17 mouse cellular contexts compared by ENCODE assay signal in the genomic region with DNA sequence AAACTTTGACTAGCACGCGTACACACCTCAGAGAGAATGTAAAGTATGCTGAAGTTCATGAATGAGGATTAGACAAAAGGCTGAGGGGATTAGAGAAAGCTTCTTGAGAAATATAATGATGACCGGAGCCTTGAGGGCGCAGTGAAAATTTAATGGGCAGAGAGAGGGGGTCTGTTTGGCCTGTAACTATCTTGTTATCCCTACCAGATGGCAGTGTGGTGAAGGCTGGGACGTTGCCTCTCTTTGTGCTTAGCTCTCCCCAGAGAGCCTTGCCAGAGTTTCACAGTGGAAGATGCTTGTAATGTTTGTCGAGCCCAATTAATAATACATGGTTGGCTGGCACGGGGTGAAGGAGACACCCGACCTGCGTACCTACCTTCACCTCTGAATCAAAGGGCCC.
A peak's percentile ranks its signal among the peaks of the same experiment; 100 is the strongest.
DNase-seq lines count a peak whose midpoint lies in the region; ATAC-seq and TF ChIP-seq lines count a peak whose summit lies in the region.
"Had no signal": no experiment of that assay in that cellular context is flagged by ENCODE, and none has a peak within 500 bp of the region (broad histone marks: within the 10 kb centered on the region; RNA-seq: fewer than 3 reads in every experiment).

No protein-coding gene starts in this region.

- TF ChIP-seq CTCF in hindbrain, postnatal 0 days (IDR thresholded peaks at IDR 0.05; ENCODE audit: low read depth), result no peak

- H3K27me3 ChIP-seq in hindbrain, postnatal 0 days (ENCODE audit: insufficient read depth, low read length), result no peaks in the 10 kb centered on the region
- H3K27me3 ChIP-seq in hindbrain, embryonic 12.5 days, result 0 out of 2 replicates have a peak, but pooled peaks cover 2% of the 10 kb centered on the region
- no peaks in the 10 kb centered on the region for H3K27me3 ChIP-seq in forebrain, embryonic 11.5 days (ENCODE audit: control insufficient read depth, insufficient read depth, low read length)
- peaks cover 2% of the 10 kb centered on the region; the same call in 1 of the 2 replicates for H3K27me3 ChIP-seq in limb, embryonic 12.5 days
- H3K27me3 ChIP-seq: limb, embryonic 15.5 days had no signal

- no peak overlapping the region for H3K4me3 ChIP-seq in hindbrain, postnatal 0 days (ENCODE audit: low read length)
- H3K4me3 ChIP-seq in hindbrain, embryonic 12.5 days, result no peak overlapping the region
- H3K4me3 ChIP-seq in forebrain, embryonic 11.5 days (ENCODE audit: low read depth, low read length), result no peak overlapping the region
- H3K4me3 ChIP-seq in limb, embryonic 12.5 days (replicated peaks), result no peak overlapping the region
- H3K4me3 ChIP-seq: layer of hippocampus, adult 2 months; limb, embryonic 15.5 days had no signal

- no peak for ATAC-seq in hindbrain, postnatal 0 days
- no peak; the same call in 1 of the 2 replicates for ATAC-seq in hindbrain, embryonic 12.5 days (ENCODE audit: low FRiP score)
- peak; percentile 80 for ATAC-seq in forebrain, embryonic 11.5 days (replicated peaks; ENCODE audit: low FRiP score)
- ATAC-seq in limb, embryonic 12.5 days (ENCODE audit: insufficient number of reproducible peaks, insufficient read depth, low FRiP score, low TSS enrichment, low read depth), result no peak

- no peaks in the 10 kb centered on the region for H3K9me3 ChIP-seq in hindbrain, postnatal 0 days (ENCODE audit: low read length)
- H3K9me3 ChIP-seq in hindbrain, embryonic 12.5 days (replicated peaks), result no peaks in the 10 kb centered on the region
- H3K9me3 ChIP-seq in forebrain, embryonic 11.5 days (ENCODE audit: control insufficient read depth, low read length), result no peaks in the 10 kb centered on the region
- H3K9me3 ChIP-seq in limb, embryonic 12.5 days, result no peaks in the 10 kb centered on the region
- H3K9me3 ChIP-seq: limb, embryonic 15.5 days had no signal

- WGBS in hindbrain, postnatal 0 days, result 48% methylated on average over 9 of the region's 9 CpGs
- whole genome bisulfite sequencing in hindbrain, embryonic 12.5 days, result 64% methylated on average over 9 of the region's 9 CpGs
- WGBS in forebrain, embryonic 11.5 days, result 33% methylated on average over 9 of the region's 9 CpGs
- 37% methylated on average over 9 of the region's 9 CpGs for WGBS in limb, embryonic 12.5 days

- H3K4me1 ChIP-seq in hindbrain, postnatal 0 days (ENCODE audit: insufficient read depth, low read length), result peaks cover 9% of the 10 kb centered on the region; the same call in 1 of the 2 replicates
- H3K4me1 ChIP-seq in hindbrain, embryonic 12.5 days, result peaks cover 14% of the 10 kb centered on the region
- peaks cover 12% of the 10 kb centered on the region for H3K4me1 ChIP-seq in forebrain, embryonic 11.5 days (replicated peaks; ENCODE audit: control insufficient read depth, insufficient read depth, low read length)
- peaks cover 29% of the 10 kb centered on the region for H3K4me1 ChIP-seq in limb, embryonic 12.5 days (replicated peaks)

- H3K36me3 ChIP-seq in hindbrain, postnatal 0 days (ENCODE audit: insufficient read depth, low read length), result no peaks in the 10 kb centered on the region
- no peaks in the 10 kb centered on the region for H3K36me3 ChIP-seq in hindbrain, embryonic 12.5 days
- H3K36me3 ChIP-seq in forebrain, embryonic 11.5 days (ENCODE audit: control insufficient read depth, insufficient read depth, low read length), result no peaks in the 10 kb centered on the region
- H3K36me3 ChIP-seq in limb, embryonic 12.5 days, result peaks cover 3% of the 10 kb centered on the region; the same call in 1 of the 2 replicates
- H3K36me3 ChIP-seq: limb, embryonic 15.5 days had no signal

- H3K4me2 ChIP-seq in hindbrain, postnatal 0 days (ENCODE audit: low read depth, low read length), result no peak overlapping the region
- H3K4me2 ChIP-seq in hindbrain, embryonic 12.5 days (replicated peaks), result no peak overlapping the region
- H3K4me2 ChIP-seq in forebrain, embryonic 11.5 days (ENCODE audit: low read depth, low read length, severe bottlenecking), result no peak overlapping the region
- H3K4me2 ChIP-seq in limb, embryonic 12.5 days, result no peak overlapping the region
- H3K4me2 ChIP-seq: limb, embryonic 15.5 days had no signal

- H3K27ac ChIP-seq in hindbrain, postnatal 0 days, result no peak overlapping the region
- no peak overlapping the region for H3K27ac ChIP-seq in hindbrain, embryonic 12.5 days
- no peak overlapping the region for H3K27ac ChIP-seq in forebrain, embryonic 11.5 days (ENCODE audit: low read depth, low read length)
- 0 out of 2 replicates have a peak overlapping the region, but pooled peaks have one; percentile 41 for H3K27ac ChIP-seq in limb, embryonic 12.5 days
- H3K27ac ChIP-seq: layer of hippocampus, adult 2 months; limb, embryonic 15.5 days; macrophage had no signal

- peak; percentile 28 for DNase-seq in hindbrain, postnatal 0 days (ENCODE audit: low spot score)
- peak; percentile 66 for DNase-seq in forebrain, embryonic 11.5 days (ENCODE audit: low spot score)
- peak; percentile 64 for DNase-seq in retina, embryonic 14.5 days (ENCODE audit: low spot score)
- DNase-seq in adrenal gland, postnatal 14 days, result no peak
- DNase-seq in liver, result no peak
- DNase-seq: adrenal gland, adult 8-10 months; cerebellum, adult 8-10 months; gastrocnemius, postnatal 10 days; heart, postnatal 14 days; lung, adult 2 months; right cerebral cortex, postnatal 14 days; thymus, postnatal 4 days had no signal

- no peak overlapping the region for H3K9ac ChIP-seq in hindbrain, postnatal 0 days (replicated peaks; ENCODE audit: low read length)
- no peak overlapping the region for H3K9ac ChIP-seq in hindbrain, embryonic 12.5 days
- no peak overlapping the region for H3K9ac ChIP-seq in forebrain, embryonic 11.5 days (ENCODE audit: low read length)
- H3K9ac ChIP-seq in limb, embryonic 12.5 days (replicated peaks), result no peak overlapping the region
- H3K9ac ChIP-seq: limb, embryonic 15.5 days had no signal

Comparison
In these comparisons a context has a peak if more than half of its experiments do, and no peak if none do; other contexts are left out.
1. DNase-seq: peak in hindbrain, postnatal 0 days (single experiment), forebrain, embryonic 11.5 days (single experiment) and retina, embryonic 14.5 days (single experiment); none in adrenal gland, postnatal 14 days (single experiment) and liver (single experiment).